Mouse (Mus musculus) embryonic facial prominence, embryonic 10.5 days (tissue): ENCODE data around the gene Sult6b2. TPM values are rescaled to one million over a fixed set of nuclear protein-coding genes. Genes with fewer than 3 reads are reported as not detected.

Experiments
- DNase-seq: peaks from one replicate; pipeline ENCODE4 v3.0.0-alpha.2; 2017; ENCODE audit warnings: low spot score
- H3K27ac ChIP-seq: fragments of 300-500 bp; sonication (generic); replicated peaks from 2 replicates; pipeline ENCODE4 v1.5.1; 2016; ENCODE audit warnings: mild to moderate bottlenecking
- H3K27me3 ChIP-seq: fragments of 300-500 bp; sonication (generic); replicated peaks from 2 replicates; pipeline ENCODE4 v1.6.1; 2016; ENCODE audit warnings: low read depth, mild to moderate bottlenecking; ENCODE audit not compliant: poor library complexity, severe bottlenecking
- H3K36me3 ChIP-seq: fragments of 300-500 bp; sonication (generic); replicated peaks from 2 replicates; pipeline ENCODE4 v1.6.1; 2016; ENCODE audit warnings: mild to moderate bottlenecking, moderate library complexity
- H3K4me1 ChIP-seq: fragments of 300-500 bp; sonication (generic); 2 replicates; pipeline ENCODE4 v1.6.1; 2016
- H3K4me3 ChIP-seq: fragments of 300-500 bp; sonication (generic); 2 replicates; pipeline ENCODE4 v1.5.1; 2016; ENCODE audit warnings: mild to moderate bottlenecking, moderate library complexity
- H3K9me3 ChIP-seq: fragments of 300-500 bp; sonication (generic); 2 replicates; pipeline ENCODE4 v1.6.1; 2016; ENCODE audit warnings: mild to moderate bottlenecking
- WGBS: fragments of 180-500 bp; shearing (Covaris S2); methylation state at CpG from one replicate; pipeline ENCODE4 v1.1.7; 2016; 5-methylcytosine and 5-hydroxymethylcytosine counted together
- polyA plus RNA-seq: library from polyadenylated mRNA; unstranded; fragments of >200 nt; fragmentation: Nextera tagmentation; extraction: Ambion mirVana; gene quantifications from 2 replicates; pipeline ENCODE4 v1.2.1, GENCODE M21; 2016

Gene Sult6b2
- polyA plus RNA-seq, 1 experiment from 2014 or later, result not detected

DNA sequence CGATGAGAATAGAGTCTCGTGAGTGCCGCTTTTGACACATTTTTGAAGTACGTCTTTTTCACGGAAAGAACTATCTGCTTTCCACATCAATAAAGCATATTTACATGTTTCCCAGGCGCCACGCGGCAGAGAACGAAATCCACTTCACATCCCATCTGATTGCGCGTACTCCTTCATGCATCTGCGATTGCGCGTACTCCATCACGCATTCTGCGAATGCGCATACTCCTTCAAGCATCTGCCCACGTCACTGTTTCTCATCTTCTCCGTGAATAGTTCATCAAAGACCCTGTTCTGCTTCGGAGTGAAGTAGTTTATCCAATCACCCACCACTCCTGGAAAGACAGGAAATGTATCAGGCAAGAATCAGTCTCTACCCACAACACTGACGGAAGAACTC, 18.2 kb downstream of the Sult6b2 start:
- DNase-seq, result no peak
- H3K27ac ChIP-seq, result no peak overlapping the region
- H3K9me3 ChIP-seq, result no peaks in the 10 kb centered on the region
- no peaks in the 10 kb centered on the region for H3K36me3 ChIP-seq
- 88% methylated on average over 21 of the region's 21 CpGs for WGBS
- no peaks in the 10 kb centered on the region for H3K4me1 ChIP-seq
- H3K27me3 ChIP-seq, result no peaks in the 10 kb centered on the region
- no peak overlapping the region for H3K4me3 ChIP-seq

DNA sequence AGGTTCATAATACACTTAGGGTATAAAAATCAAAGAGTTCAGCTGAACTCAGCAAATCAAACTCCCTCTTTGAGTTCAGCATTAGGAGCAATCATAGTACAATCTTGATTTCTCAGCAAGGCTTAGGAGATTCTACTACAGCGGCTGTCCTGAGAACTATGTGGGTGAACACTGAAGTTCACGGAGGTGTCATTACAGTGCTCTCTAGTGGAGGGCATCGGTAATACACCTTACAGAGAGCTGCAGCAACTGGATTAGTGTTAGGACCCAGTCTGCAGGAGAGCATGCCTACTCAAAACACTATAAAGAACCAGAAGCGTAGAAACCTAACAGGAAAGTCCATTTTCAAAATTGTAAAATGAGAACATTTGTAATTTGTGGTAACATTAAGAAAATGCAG, 19.0 kb downstream of the Sult6b2 start:
- Histone ChIP-seq H3K4me1 (no peaks in the 10 kb centered on the region; the same call in 1 of the 2 replicates), H3K4me3 (no peak overlapping the region), H3K36me3 (no peaks in the 10 kb centered on the region), H3K27me3 (no peaks in the 10 kb centered on the region), H3K27ac (no peak overlapping the region), H3K9me3 (no peaks in the 10 kb centered on the region)
- 31% methylated on average over 4 of the region's 4 CpGs for WGBS
- DNase-seq, result peak; percentile 51

DNA sequence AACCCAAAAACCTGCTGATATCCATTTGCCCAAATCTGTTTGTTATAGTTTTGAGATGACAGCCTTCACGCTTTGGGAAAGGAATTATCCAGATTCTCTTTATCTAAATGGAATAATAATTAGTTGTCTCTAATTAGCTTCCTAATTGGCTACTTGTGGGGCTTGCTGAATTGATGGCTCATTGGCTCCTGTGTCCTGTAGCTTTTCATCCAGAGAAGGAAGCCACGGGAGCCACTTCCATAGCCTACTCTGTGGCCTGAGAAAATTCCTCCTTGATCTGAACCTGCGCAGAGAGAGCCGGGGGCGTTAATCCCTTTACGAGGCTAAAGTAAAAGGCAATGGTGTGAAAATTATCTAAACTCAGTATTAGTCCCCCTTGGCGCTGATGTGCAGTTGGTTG, 23.0 kb downstream of the Sult6b2 start:
- Histone ChIP-seq H3K36me3 (no peaks in the 10 kb centered on the region), H3K9me3 (no peaks in the 10 kb centered on the region), H3K4me3 (no peak overlapping the region), H3K27me3 (no peaks in the 10 kb centered on the region; the same call in 1 of the 2 replicates), H3K4me1 (peaks cover 3% of the 10 kb centered on the region; the same call in 1 of the 2 replicates), H3K27ac (no peak overlapping the region)
- 74% methylated on average over 7 of the region's 7 CpGs for WGBS
- no peak for DNase-seq

DNA sequence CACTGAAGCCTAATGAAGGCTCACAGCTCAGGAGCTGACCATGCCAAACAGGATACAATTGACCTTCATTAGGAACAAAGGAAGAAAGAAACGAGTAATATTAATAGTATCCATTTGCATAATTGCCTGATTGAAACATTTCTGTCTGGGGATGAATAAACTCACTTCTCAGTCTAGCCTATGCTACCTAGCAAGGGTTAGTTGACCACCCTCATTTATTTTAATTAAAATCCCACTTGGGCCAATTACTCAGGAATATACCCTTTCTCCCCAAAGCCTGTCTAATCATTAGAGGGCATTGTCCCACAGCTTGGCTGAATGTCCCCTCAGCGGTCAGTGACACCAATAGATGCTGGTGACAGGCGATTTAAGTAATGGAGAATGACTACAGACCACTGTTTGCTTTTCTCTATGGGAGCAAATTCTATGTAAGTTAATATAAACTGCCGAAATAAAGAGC, 23.7 kb downstream of the Sult6b2 start:
- H3K27ac ChIP-seq, result no peak overlapping the region
- no peak for DNase-seq
- WGBS, result 72% methylated on average over 4 of the region's 4 CpGs
- peaks cover 7% of the 10 kb centered on the region; the same call in 1 of the 2 replicates for H3K36me3 ChIP-seq
- H3K4me1 ChIP-seq, result peaks cover 3% of the 10 kb centered on the region; the same call in 1 of the 2 replicates
- no peak overlapping the region for H3K4me3 ChIP-seq
- no peaks in the 10 kb centered on the region for H3K9me3 ChIP-seq
- no peaks in the 10 kb centered on the region; the same call in 1 of the 2 replicates for H3K27me3 ChIP-seq

DNA sequence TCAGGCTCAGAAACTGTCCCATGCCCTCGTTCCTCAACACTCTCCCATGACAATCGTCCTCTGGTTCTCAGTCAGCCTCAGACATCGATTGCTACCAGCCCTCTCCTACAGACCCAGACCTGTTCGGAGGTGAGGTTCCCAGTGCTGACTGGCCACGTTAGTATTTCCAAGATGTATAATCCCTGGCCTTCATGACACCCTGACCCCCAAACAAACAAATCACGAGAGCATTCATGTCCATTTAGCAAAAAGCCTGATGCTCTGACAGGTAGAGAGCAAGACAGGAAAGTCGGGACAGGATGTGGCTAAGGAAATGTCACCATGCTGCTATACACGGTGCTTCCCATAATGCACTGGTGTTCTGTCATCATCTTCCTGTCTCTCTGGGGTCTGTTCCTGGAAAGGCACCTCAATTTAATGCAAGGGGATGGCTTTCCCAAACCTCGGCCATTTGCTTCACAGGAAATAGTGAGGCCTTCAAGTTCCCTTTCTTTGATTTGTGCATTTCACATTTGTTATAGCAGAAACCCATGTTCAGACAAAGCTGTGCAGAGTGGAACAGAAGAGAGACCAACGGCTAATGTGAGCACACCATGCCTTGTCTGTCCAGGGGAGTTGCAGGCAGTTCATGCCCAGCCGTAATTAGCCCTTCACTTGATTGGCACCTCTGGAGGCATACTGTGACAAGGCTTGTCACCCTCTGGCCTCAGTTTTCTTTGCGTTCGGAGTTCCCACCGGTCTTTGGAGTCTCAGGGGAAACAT, 24.3 kb downstream of the Sult6b2 start:
- Histone ChIP-seq H3K27ac (no peak overlapping the region), H3K4me3 (no peak overlapping the region), H3K36me3 (peaks cover 13% of the 10 kb centered on the region), H3K4me1 (peaks cover 3% of the 10 kb centered on the region; the same call in 1 of the 2 replicates), H3K27me3 (no peaks in the 10 kb centered on the region; the same call in 1 of the 2 replicates), H3K9me3 (no peaks in the 10 kb centered on the region)
- 65% methylated on average over 14 of the region's 14 CpGs for WGBS
- no peak for DNase-seq

DNA sequence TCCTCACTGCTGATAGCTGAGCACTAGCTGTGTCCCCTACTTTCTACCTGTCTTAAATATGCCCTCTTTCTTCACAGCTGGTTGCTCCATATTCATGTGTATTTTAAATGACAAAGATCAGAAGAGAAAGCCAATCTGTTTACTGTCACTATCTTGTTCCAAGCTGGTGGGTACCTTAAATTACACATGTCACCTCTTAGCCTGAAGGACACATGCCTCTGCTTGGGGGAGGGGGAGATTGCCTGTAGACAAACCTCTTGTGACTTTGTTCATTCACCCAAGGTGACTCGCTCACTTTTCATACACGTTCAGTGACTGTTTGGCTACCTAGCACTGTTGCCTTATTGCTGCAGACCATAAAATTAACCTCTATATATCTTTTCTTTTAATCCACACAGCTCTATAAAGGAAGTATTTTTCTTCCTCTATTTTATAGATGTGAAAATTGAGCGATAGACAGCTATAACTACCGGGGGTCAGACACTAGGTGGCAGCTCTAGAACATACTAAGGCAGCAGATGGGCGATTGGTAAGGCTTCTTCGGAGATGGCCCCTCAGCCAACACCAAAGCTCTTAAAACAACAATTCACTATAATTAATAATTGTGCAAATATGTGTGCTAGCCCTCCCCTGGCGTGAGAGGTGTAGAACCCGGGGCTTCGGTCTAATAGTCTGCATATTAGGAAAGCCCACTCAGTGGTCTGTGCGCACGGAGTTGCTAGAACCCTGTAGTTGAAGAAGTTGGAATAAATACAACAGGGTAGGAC, 25.1 kb downstream of the Sult6b2 start:
- no peak overlapping the region for H3K27ac ChIP-seq
- peak; percentile 35 for DNase-seq
- H3K36me3 ChIP-seq, result peaks cover 20% of the 10 kb centered on the region
- H3K27me3 ChIP-seq, result no peaks in the 10 kb centered on the region; the same call in 1 of the 2 replicates
- WGBS, result 59% methylated on average over 11 of the region's 11 CpGs
- H3K9me3 ChIP-seq, result no peaks in the 10 kb centered on the region
- no peak overlapping the region for H3K4me3 ChIP-seq
- peaks cover 3% of the 10 kb centered on the region; the same call in 1 of the 2 replicates for H3K4me1 ChIP-seq

DNA sequence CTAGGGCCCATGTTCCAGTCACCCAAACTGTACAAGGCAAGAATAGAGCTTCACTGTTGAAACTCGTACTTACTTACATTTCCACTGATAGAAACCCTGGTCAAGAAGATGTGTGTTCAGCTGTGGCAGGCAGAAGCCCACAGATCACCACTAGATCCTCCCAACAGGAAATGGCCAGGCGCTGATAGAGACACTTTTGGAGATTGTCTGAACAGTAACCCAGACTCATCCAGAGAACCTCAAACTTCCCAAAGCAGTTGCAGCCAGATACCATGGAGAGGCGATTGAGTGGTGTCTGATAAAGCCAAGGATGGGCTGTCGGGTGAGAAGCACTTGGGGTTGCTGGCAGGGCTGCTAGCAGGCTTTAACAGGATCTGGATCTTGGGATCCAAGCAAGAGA, 27.4 kb downstream of the Sult6b2 start:
- no peak overlapping the region for H3K27ac ChIP-seq
- no peak overlapping the region for H3K4me3 ChIP-seq
- no peak for DNase-seq
- no peaks in the 10 kb centered on the region; the same call in 1 of the 2 replicates for H3K27me3 ChIP-seq
- no peaks in the 10 kb centered on the region for H3K9me3 ChIP-seq
- H3K4me1 ChIP-seq, result peaks cover 3% of the 10 kb centered on the region; the same call in 1 of the 2 replicates
- WGBS, result 78% methylated on average over 4 of the region's 4 CpGs
- H3K36me3 ChIP-seq, result peaks cover 43% of the 10 kb centered on the region

DNA sequence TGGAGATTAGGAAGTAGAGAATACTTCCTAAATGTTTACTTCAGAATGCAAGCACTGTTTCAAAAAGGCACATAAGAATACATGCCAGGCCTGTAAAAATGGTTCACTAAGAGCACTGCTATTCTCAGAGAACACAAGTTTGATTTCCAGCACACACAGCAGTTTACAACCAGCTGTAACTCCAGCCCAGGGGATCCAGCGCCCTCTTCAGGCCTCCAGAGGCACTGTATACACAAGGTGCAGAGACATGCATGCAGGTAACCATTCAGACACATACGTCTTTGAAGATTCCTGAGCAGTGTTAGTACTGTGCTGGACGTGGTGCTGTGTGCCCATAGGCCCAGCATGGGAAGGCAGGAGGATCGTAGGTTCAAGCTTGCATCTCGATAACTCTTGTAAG, 30.7 kb downstream of the Sult6b2 start:
- no peak for DNase-seq
- Histone ChIP-seq H3K36me3 (peaks cover 76% of the 10 kb centered on the region), H3K4me1 (no peaks in the 10 kb centered on the region), H3K27me3 (no peaks in the 10 kb centered on the region; the same call in 1 of the 2 replicates), H3K9me3 (no peaks in the 10 kb centered on the region), H3K27ac (no peak overlapping the region), H3K4me3 (no peak overlapping the region)
- whole genome bisulfite sequencing, result 93% methylated on average over 5 of the region's 5 CpGs

DNA sequence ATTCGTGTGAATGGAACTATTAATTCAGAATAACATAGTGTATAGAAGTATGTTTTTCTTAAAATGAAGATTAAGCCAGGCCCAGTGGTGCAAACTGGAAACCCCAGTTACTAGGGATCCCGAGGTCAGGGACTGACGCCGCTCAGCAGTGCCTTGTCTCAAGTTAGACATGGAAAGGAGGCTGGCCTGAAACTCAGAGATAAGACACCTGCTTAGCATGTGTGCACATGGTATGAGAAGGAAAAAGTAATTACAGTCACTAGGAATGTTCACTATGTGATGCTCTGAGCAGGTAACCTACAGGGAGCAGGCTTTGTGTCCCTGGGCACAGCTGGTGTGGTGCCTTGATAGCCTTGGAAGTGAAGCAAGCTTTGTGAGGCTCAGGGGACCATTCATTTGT, 32.7 kb downstream of the Sult6b2 start:
- 93% methylated on average over 4 of the region's 4 CpGs for WGBS
- H3K27ac ChIP-seq, result no peak overlapping the region
- H3K9me3 ChIP-seq, result no peaks in the 10 kb centered on the region
- H3K36me3 ChIP-seq, result peaks cover 96% of the 10 kb centered on the region
- no peak for DNase-seq
- no peaks in the 10 kb centered on the region for H3K4me1 ChIP-seq
- H3K4me3 ChIP-seq, result no peak overlapping the region
- no peaks in the 10 kb centered on the region for H3K27me3 ChIP-seq

DNA sequence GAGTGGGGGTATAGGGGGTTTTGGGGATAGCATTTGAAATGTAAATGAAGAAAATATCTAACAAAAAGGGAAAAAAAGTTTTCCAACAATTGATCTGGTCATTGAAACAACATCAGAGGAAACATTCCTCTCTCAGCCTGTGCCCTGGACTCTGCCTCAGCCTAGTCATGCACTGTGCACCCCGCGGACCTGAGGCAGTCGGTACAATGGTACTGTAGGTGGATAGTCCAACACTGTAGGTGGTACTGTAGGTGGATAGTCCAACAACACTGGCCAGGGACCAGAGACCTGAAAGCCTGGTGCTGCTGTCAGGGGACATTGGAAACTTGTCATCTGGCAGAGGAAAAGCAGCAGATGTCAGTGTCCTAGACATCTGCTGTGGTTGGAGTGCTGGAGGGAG, 34.4 kb downstream of the Sult6b2 start:
- Histone ChIP-seq H3K4me1 (no peaks in the 10 kb centered on the region), H3K27ac (no peak overlapping the region), H3K4me3 (no peak overlapping the region), H3K36me3 (peaks cover 99% of the 10 kb centered on the region), H3K9me3 (no peaks in the 10 kb centered on the region), H3K27me3 (no peaks in the 10 kb centered on the region)
- DNase-seq, result no peak
- WGBS, result 98% methylated on average over 3 of the region's 3 CpGs

DNA sequence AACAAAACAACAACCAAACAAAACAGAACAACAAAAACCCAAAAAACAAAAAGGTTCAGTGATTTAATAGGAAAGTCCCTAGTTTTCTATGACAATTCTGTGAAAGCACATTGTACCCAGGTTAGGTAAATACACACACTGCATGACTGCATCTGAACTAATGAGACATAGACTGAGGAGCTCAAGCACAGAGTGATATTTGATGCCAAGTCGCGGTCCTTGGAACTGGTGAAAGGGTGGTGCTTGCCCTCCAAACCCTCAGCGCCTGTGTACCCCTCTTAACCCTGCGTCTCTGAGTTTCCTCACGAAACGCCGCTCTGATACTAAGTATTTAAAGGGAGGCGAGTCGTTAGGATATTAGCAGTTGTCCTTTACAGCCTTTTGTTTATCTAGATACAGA, 37.0 kb downstream of the Sult6b2 start:
- no peaks in the 10 kb centered on the region for H3K9me3 ChIP-seq
- H3K4me3 ChIP-seq, result no peak overlapping the region
- H3K36me3 ChIP-seq, result peaks cover 88% of the 10 kb centered on the region
- DNase-seq, result no peak
- 94% methylated on average over 9 of the region's 9 CpGs for WGBS
- H3K27me3 ChIP-seq, result no peaks in the 10 kb centered on the region
- no peaks in the 10 kb centered on the region for H3K4me1 ChIP-seq
- H3K27ac ChIP-seq, result no peak overlapping the region

DNA sequence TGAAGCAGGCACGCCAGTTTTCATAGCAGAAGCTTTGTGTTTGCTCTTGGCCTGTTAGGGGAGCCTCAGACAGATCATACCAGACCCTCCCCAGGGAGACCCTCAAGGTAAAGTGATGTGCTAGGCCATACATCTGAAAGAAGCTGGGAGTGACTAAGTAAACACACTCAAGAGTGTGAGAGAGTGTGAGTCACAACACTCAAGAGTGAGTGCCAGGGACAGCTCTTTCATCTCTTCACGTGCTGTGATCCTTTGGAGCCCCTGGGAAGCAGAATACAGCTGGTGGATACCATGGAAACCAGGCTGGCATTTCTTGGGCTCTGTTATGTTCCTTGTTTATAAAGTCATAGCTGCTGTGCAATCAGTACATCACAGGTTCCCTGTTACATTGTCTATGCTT, 39.4 kb downstream of the Sult6b2 start:
- Histone ChIP-seq H3K27ac (no peak overlapping the region), H3K4me1 (0 out of 2 replicates have a peak, but pooled peaks cover 1% of the 10 kb centered on the region), H3K4me3 (no peak overlapping the region), H3K36me3 (peaks cover 85% of the 10 kb centered on the region), H3K27me3 (no peaks in the 10 kb centered on the region), H3K9me3 (no peaks in the 10 kb centered on the region)
- 81% methylated on average over 2 of the region's 2 CpGs for WGBS
- no peak for DNase-seq
